Mouse (Mus musculus) liver, adult (tissue): ENCODE measurements around the gene Retnla.

ENCODE experiments used
- GATA4 ChIP-seq: IDR thresholded peaks from 2 replicates; pipeline ENCODE4 v1.6.1; 2014; ENCODE audit warnings: mild to moderate bottlenecking, low read length; ENCODE audit not compliant: insufficient replicate concordance

Gene Retnla

GRCm38 (mm10) chr16:48872321-48872720 lies 30.0 kb downstream of the Retnla start, which contains the start of gene Retnlg:
Gene Retnlg (plus strand): TSS chr16:48872621.
- no peak for TF ChIP-seq GATA4

DNA sequence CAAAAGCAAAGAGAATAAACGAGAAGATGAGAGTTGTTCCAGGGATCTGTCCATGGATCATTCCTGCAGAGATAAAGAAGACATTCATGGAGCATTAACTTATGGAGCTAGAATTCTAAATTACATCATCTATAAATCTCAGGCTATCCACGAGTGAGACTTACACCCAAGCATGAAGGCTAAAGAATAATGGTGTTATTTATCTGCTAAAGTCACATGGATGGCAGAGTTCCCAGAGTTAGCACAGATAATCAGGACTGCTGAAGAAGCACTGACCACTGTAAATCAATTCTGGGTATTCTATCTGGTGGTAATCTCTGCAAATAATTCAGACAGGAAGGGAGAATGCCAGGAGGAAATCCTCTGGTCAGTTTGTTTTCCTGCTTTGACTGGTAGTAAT lies 48.4 kb downstream of the Retnla start:
- 0 out of 2 replicates have a peak, but pooled peaks have one; percentile 11 for TF ChIP-seq GATA4
